Mouse (Mus musculus): ENCODE measurements around the gene Bloc1s3.

The Bloc1s3 gene

DNA sequence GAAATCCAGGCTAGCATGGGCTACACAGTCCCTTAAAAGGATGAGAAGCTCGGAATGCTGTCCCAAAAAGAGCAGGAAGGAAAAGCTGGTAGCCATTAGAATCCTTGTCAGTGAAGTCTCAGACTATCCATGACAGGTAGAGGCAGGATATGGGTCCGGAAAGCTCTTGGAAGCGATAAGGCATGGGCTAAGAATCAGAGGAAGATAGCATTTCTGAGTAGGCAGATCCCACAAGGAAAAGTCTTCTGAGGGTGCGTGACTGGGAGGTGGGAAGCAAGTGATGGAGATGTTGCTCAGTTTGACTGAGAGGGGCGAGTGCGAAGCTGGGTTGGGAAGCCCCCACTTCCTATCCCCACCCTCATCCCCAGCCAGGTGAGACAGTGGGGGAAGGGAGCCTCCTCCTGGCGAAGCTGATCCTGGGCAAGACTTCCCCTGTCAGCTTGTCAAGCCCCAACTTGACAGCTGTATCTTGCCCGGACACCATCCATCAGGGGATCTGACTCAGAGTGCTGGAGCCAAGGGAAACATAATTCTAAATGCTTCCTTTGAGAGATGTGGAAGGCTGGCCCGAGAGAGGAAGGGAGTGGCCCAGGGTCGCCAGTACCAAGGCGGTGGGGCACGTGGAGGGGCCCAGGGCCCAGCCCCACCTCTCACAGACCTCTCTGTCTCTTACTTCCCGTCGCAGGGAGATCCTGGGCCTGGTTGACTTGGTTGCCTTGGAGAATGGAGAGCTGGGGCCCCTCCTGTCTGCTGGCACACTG, 30.4 kb downstream of the Bloc1s3 start:
- DNase-seq (ENCODE audit: low read depth, low spot score): no peak

DNA sequence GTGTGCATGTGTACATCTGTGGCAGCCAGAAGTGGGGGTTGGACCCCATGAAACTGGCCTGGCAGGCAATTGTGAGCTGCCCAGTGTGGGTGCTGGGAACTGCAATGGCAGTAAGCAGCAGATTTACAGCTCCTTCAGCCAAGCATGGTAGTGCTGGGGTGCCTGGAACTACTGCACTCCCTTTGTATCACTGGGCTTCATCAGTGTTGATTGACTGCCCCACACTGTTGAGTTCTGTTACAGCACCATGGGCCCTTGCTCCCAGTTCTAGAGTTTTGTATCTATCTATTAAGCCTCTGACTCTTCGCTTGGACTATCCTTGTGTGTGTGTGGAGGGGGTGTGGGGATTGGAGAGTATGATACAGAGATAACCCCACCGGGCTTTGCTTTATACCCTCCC, 31.1 kb downstream of the Bloc1s3 start:
- DNase-seq (ENCODE audit: low read depth, low spot score): no peak

DNA sequence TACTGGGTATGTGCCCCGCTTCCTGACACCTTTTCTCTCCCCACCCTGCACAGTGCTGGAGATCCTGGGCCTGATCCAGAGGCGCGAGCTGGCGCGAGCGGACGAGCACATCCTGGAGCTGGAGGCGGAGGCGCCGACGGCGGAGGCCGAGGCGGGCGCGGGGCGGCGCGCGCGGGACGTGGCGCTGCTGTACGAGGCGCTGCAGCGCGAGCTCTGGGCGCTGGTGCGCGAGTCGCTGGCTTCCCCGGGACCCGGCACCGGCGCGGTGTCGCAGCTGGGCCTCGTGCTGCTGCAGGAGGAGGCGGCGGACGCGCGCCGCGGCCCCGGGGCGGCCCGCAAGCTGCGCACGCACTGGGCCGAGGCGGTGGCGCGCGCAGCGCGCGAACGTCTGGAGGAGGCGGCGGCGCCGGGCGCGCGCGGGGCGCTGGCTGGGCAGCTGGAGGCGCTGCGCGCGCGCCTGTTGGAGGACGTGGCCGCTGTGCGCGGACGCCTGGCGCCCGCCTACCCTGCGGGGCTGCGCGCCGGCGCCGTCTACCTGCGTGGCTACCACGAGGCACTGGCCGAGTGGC, 34.2 kb downstream of the Bloc1s3 start:
- no peak for DNase-seq (ENCODE audit: low read depth, low spot score)

DNA sequence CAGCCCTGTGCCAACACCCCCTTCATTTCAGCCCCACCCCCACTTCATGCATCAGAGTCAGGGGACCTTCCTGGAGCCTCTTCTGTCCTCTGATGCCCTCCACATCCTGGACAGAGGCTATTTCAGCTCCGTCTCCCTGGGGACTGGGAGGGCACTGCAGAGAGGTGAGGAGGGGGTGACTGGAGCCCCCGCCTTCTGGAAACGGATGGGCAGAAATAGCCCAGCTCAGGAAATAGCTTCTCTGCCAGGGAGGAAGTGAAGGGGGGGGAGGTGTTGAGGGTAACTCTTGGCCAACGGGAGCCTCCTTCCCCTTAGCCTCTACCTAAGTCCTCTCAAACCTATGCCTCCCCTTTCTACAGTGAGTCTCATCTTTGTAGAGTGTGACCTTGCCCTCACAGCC, 35.8 kb downstream of the Bloc1s3 start:
- DNase-seq (ENCODE audit: low read depth, low spot score): no peak

DNA sequence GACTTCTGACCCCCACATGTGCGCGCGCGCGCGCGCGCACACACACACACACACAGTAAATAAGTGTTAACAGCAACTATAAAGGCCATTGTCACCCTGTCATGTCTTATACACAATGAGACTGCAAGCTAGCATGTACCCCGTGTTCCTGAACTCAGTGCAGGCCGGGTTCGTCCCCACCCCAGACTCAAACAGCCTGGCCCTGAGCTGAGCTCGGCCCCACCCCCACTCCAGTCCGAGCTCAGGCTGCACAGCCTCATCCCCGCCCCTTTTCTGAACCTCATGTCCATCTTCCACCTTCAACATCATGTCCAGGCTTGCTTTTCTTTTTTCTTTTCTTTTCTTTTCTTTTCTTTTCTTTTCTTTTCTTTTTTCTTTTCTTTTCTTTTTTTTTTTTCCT, 37.9 kb downstream of the Bloc1s3 start:
- no peak for DNase-seq (ENCODE audit: low read depth, low spot score)

DNA sequence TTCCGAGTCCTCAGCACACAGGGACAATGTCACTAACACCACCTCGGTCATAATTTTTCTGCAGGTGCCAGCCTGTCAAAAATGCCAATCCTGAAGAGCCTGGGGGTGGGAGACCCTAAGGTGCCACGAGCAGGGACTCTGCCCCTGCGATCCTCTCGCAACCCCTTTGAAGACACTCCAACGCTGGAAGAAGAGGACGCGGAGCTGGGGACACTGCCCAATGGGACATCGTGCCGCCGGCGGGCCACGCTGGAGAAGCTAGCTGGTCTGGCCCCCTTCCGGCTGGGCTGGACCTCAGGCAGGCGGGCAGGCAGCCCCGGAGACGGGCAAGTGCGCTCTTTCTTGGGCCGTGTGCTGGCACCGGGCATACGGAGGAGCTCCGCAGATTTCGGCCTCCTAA, 38.8 kb downstream of the Bloc1s3 start:
- no peak for DNase-seq (ENCODE audit: low read depth, low spot score)

DNA sequence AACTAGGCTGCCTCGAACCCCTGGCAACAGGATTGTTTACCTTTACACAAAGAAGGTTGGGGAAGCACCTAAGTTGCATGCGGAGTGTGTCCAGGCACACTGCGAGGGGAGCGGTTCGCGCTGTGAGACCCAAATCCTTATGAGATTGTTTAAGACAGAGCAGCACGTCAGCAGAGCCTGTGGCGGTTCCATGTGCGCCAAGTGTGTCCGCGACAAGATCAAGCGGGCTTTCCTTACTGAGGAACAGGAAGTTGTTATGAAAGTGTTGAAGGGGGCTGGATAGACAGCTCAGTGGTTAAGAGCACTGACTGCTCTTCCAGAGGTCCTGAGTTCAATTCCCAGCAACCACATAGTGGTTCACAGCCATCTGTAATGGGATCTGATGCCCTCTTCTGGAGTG, 39.9 kb downstream of the Bloc1s3 start:
- no peak for DNase-seq (ENCODE audit: low read depth, low spot score)

DNA sequence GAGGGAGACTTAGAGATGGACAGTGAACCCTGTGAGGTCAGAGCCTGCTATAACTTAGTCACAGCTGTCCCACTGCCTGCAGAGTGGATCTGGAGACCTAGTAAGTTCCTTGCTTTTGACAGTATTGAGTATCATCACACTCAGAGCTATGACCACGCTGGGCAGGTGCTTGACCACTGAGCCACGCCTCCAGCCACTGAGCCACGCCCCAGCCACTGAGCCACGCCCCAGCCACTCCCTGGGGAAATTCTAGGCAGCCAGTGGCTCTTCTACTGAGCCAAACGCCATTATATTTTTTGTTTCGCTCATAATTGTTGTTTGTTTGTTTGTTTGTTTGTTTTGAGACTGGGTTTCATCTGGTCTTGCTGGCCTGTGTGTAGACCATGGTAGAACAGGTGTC, 40.5 kb downstream of the Bloc1s3 start:
- DNase-seq (ENCODE audit: low read depth, low spot score): no peak

DNA sequence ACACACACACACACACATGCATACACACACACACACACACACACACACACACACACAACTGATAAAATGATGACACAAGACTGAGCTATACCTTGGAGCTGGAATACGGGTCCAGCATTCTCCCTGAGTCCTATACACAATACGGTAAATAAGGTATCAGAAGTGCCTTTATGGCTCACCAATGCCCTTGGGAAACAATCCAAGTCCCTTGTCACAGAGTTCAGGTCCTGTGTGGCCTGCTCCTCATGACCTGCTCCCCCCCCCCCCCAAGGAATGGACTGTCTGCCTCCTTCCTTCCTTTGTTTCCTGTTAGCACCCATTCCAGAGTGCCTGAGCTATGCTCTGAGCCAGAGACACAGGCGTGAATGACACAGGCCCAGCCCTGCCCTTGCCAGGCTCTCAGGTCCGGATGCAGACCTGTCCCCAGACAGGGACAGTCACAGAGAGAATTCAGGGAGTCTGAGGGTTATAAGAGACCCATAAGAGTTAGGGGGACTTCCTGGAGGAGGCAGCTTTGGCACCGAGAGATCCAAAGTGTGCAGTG, 41.5 kb downstream of the Bloc1s3 start:
- no peak for DNase-seq (ENCODE audit: low read depth, low spot score)

DNA sequence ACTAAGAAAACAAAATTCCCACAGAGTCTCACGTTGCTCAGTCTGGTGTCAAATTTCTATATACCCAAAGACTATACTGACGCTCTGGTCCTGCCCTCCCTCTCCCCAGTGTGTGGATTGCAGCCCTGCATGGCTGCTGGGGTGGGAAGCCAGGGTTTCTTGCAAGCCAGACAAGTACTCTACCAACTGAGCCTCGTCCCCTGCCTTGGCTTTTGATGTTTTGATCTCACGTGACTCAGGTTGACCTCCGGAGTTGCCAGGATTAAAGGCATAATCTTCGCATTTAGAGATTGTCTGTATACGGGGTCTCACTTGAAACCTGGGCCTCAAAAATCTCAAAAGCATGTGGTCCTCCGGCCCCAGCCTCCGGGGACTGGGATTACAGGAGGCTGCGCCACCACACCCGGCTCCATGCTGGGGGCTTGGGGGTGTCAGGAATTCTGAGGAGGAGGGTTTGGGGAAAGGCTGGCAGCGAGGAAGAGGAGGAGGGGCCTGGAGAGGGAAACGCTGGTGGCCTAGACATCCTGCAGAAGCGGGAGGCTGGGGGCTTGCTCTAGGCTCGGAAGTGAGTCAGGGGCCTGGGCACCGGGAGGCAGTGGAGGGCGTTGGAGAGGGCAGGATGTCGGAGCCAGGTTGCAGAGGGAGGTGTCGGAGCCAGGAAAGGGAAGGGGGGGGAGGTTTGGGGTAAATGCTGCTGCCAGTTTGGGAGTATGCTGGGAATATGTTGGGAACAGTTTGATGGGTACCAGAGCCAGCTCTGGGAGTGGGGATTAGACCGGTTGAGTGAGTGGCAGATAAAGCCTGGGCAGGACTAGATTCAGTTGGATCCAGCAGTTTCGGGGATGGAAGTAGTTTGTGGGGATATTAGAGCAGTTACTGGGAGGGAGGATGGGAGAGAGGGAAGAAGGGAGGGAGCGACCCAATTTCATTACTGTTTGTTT, 43.5 kb downstream of the Bloc1s3 start:
- DNase-seq (ENCODE audit: low read depth, low spot score): no peak

DNA sequence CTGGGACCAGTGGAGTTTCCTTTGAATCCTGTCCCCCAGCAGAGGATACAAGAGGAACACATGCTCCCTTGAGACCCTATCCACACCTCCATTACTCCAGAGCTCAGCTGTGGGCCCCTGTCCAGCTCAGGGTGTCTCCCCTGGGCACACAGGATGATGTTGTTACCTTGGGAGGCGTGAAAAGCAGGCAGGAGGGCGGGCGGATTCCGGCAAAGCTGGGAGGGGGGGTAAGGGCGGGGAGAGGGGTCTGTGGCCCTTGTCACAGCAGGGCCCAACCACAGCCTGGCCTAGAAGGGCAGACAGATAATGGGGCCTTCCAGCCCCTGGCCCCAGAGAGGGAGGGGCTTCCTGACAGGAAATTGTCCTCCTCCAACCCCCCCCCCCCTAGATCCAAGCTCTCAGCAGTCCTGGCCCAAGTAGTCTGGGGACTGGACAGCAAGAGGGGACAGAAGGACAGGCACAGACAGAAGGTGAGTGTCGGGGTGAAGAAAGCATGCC, 45.2 kb downstream of the Bloc1s3 start, which contains the start of gene Exoc3l2:
Gene Exoc3l2, plus strand, starts transcription at position 448 of the 498 bp plus-strand sequence.
- DNase-seq (ENCODE audit: low read depth, low spot score): no peak

DNA sequence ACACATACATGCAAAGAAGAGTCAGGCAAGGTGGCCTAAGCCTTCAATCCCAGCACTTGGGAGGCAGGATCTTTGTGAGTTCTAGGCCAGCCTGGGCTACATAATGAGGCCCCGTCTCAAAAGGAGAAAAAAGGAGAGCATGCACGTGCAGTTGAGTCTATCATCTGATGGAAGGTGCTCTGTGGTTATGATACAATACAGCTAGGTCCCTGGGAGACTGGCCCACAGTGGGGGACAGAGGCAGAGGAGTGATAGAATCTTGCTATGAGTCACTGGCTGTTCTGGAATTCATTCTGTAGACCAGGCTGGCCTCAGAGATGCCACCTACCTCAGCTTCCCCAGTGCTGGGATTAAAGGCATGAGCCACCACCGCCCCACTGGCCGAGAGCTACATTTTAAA, 45.7 kb downstream of the Bloc1s3 start:
- DNase-seq (ENCODE audit: low read depth, low spot score): no peak

DNA sequence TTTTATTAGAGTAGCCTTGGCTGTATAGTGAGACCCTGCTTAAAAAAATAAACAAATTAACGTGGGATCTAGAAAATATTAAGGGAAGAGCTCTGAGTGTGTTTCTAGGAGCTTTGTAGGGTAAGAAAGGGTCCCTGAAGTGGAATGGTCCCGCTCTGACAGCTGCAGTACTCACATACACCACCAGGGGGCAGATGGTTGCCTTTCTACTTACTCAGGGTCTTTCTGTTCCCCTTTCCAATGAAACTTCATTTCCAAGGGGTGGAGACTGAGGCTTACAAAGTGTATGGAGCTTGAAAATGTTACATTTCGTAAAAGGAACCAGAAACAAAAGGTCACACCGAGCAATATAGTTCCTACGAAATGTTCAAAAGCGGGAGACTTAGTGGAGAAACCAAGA, 46.7 kb downstream of the Bloc1s3 start:
- peak; percentile 71 for DNase-seq (ENCODE audit: low read depth, low spot score)

DNA sequence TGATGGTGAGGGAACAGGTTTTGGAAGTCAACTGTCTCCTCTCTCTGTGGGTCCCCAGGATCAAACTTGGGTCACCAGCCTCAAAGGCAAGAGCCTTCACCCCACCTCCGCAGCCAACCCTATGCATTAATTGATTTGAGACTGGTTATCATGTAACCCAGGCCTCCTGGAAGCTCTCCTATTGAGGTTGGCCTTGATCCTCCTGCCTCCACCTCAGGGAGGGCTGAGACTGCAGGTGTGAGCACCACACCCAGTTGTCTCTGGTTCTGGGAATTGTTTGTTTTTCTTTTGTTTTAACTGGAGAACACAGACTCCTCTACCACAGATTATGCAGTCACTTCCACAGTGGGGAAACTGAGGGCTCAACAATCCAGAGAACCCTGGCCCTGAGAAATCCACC, 47.7 kb downstream of the Bloc1s3 start:
- no peak for DNase-seq (ENCODE audit: low read depth, low spot score)

DNA sequence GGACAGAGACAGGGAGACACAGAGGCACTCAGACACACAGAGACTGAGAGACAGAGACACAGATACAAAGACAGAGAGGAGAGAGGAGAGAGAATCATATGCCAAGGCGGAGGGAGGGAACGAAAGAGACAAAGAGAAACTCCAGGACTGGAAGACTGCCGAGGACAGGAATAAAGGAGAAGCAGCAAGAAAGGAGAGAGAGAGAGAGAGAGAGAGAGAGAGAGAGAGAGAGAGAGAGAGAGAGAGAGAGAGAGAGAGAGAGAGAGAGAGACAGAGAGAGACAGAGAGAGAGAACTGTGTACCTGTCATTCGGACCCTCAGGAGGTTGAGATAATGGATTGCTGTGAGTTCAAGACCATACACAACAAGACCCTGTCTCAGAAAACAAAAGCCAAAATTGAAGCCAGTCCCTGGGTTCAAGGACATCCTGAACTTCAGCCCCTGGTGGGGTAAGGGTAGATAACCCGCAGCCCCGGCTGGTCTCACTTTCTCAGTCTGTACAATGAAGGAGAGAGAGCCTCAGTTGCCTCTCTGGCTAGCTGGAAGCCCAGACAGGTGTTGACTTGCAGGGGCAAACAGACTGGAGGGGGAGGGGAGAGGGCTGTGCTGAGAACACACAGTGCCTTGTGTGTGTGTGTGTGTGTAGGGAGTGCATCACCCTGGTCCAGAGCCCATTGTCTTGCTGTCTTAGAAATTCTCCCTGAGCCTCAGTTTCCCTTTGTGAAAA, 48.9 kb downstream of the Bloc1s3 start:
- DNase-seq (ENCODE audit: low read depth, low spot score): no peak

DNA sequence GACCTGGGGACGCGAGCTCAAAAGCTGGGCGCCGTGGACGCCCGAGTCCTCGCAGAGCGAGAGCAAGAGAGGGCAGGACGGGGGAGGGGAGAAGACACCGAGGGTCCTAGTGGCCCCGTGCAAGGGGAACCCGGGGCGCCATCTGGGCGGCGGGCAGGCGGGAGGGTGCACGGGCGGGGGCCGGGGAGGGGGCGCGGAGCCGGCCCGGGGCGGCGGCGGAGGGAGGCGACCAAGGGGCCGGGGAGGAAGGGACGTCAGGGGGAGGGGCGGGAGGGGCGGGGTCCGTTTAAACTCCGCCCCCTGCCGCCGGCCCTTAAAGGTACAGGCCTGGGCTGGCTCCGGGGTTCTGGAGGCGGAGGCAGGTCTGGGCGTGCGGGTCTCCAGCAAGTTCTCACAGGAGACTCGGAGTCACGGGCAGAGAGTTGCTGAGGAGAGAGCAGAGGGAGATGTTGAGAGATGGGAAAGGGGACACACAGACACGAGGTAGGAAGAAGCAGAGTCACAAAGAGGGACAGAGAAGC, 49.5 kb downstream of the Bloc1s3 start, which contains the start of gene Mark4:
Gene Mark4, minus strand, starts transcription at position 231 of the 521 bp plus-strand sequence.
- peak; percentile 83 for DNase-seq (ENCODE audit: low read depth, low spot score)

DNA sequence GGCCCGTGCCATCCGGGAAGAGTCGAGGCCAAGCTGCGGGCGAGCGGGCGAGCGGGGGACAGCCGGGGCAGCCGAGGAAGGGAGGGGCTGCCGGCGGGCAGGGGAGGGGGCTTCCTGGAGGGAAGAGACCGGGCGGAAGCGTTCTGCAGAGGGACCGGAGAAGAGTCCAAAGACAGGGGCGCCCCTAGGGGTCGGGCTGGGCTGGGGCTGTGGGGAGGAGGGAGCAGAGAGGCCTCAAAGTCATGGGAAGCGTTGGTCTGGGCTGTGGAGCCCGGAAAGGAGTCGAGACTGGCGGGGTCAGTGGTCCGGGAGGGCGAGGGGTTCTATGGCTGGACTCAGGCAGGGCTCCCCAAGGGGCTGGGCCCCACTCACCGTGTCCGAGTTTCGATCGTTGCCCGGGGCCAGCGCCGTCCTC, 50.1 kb downstream of the Bloc1s3 start:
- peak; percentile 55 for DNase-seq (ENCODE audit: low read depth, low spot score)

DNA sequence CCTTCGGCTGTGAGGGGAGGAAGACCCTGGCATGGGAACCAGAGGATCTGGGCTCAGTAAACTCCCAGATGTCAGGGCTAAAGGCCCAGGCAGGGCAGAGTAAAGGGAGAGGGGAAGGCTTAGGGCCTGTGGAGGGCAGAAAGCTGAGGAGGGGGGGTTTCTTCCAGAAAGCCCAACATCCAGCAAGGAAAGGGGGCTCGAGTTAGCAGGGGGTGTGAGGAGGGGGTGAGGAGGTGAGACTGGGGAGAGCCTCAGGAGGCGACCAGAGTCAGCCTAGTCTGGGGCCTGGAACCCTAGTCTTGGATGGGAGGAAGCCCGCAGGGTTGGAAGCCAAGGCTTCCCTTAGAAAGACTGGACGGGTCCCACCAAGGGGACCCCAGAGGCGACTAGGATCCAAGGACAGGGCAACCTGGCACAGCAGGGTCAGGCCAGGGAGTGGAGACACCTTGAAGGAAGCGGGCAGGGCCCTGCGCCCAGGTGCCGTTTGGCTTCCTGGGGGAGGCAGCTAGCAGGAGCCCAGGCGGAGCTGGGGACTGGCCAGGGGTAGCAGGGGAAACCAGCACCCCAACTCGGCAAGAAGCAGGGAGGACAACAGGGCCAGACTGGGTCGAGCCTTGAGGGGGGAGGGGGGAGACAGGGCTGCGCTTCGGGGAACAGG, 50.6 kb downstream of the Bloc1s3 start:
- DNase-seq (ENCODE audit: low read depth, low spot score): no peak

DNA sequence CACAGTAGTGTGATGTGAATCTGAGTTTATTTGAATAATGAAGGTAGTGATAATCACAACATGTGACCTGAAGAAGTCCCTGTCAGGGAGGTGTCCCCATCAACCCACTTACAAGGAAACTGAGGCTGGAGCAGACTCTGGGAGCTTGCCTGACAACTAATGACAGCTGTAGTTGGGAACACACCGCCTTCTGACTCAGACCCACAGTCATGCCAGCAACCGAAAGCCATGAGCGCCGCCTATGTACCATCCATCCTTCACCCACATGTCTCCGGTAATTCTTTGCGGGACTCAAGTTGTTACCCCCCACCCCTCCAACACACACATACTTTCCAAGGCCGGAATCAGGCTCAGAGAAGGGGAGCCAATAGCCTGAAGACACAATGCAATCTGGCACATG, 51.5 kb downstream of the Bloc1s3 start:
- no peak for DNase-seq (ENCODE audit: low read depth, low spot score)

DNA sequence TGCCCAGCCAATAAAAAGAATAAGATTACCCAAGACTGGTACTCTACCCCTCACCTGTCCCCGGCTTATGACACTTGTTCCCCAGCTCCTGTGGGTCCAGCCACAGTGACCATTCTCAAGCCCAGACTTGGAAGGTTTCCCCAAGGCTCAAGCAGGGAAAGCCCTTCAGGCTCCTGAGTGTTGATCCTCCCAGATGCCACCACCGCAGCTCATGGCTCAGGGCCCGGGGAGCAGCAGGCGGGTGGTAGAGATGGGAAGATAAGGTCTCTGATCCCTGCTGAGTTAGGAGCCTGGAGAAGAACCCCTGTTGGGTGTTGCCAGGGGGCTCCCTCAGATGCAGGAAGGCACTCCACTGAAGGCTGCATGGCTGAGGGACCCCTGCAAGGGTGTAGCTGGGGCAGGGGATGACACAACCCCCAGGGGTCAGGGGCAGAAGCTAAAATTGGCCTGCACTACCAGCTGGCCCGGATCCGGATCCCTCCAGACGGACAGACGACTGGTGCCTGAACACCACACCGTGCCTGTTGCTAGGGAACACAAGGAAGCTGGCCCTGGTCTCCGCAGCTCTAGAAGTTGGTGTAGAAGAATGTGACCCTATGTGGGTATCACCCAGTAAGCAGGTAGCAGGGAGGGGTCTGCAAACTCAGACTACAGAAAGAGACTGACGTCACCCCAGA, 52.2 kb downstream of the Bloc1s3 start:
- DNase-seq (ENCODE audit: low read depth, low spot score): no peak

Data from 3T3-L1 (cell line).